Mouse (Mus musculus) bone marrow macrophage, adult 2 months (primary cell): ENCODE measurements around the gene Adamts7. TPM values are rescaled to one million over a fixed set of nuclear protein-coding genes. Genes with fewer than 3 reads are reported as not detected.
A peak's percentile ranks its signal among the peaks of the same experiment; 100 is the strongest.

Experiments used
- H3K27ac ChIP-seq: 2 replicates; pipeline ENCODE4 v1.5.1; 2012; ENCODE audit warnings: low read depth, low read length; ENCODE audit not compliant: insufficient read depth
- H3K4me1 ChIP-seq: 2 replicates; pipeline ENCODE4 v1.6.1; 2012; ENCODE audit warnings: low read length; ENCODE audit not compliant: control insufficient read depth, insufficient read depth
- H3K4me3 ChIP-seq: 2 replicates; pipeline ENCODE4 v1.5.1; 2012; ENCODE audit warnings: mild to moderate bottlenecking, low read length, moderate library complexity; ENCODE audit not compliant: insufficient read depth
- CTCF ChIP-seq: IDR thresholded peaks from 2 replicates; pipeline ENCODE4 v1.5.1; 2012; ENCODE audit warnings: low read depth, mild to moderate bottlenecking, low read length, moderate library complexity
- POLR2A ChIP-seq: IDR thresholded peaks from 2 replicates; pipeline ENCODE4 v1.6.1; 2012; ENCODE audit warnings: mild to moderate bottlenecking, low read depth, low read length, borderline replicate concordance
- polyA plus RNA-seq: library from polyadenylated mRNA; stranded (reverse); fragments of >200 nt; gene quantifications from 2 replicates; pipeline ENCODE4 v1.2.4, GENCODE M21; 2012; ENCODE audit not compliant: missing spikeins, insufficient read depth, insufficient read length

Adamts7 gene
- polyA plus RNA-seq, 1 experiment, result not detected

DNA sequence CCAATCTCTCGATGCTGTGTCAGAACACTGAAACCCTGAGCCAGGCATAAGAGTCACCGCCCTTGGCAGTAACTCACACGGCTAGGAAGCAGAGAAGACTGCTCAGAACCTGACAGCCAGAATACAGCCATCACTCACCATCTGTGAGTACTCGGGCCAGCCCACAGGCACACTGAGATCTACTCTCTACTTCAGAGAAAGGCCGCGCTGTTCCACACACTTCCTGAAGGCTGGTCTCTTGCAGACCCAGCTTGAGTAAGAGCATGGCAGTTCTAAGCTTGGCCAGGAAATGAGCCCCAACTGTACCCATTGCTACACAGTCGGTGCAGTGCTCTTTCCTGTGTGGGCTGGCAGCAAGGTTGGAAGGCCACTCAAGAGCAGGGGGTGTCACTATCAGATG is 80.0 kb downstream of the Adamts7 start:
- TF ChIP-seq CTCF (no peak), POLR2A (no peak)
- peaks cover 42% of the 10 kb centered on the region for H3K4me1 ChIP-seq
- no peak overlapping the region; the same call in 1 of the 2 replicates for H3K27ac ChIP-seq
- H3K4me3 ChIP-seq, result no peak overlapping the region

DNA sequence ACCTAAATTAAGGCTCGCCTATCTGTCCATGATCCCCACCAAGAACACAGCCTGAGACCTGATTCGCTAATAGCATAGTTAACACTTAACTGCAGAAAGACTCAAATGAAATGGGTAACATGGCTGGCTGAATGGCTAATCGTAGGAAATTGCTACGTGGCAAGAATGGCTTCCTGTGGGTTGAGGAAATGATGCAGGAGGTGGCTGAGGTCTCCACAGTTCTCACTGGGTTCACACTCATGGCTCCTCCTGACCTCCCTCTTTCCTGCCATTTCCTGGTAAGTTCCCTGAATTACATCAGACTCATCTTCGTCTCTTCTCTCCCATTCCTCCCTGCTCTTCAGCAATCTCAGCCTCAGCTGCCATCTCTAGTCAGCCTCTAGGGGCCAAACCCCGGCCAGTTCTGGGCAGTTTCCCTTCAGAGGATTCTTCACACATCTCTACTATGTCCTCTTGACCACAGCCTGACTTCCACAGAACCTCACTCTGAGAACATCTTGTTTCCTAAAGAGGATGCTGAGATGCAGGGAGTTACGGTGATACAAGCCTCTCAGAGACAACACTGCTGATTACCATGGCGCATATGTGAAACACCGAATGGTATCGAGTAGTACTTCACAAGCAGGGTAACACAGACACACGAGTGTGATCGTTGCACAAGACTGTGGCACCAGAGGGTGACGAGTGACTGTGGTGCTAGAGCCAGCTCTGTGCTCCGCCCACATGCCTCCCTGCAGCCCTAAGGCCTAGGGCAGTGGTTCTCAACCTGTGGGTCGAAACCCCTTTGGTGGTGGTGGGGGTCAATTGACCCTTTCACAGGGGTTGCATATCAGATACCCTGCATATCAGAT is 81.7 kb downstream of the Adamts7 start:
- peaks cover 30% of the 10 kb centered on the region for H3K4me1 ChIP-seq
- no peak overlapping the region for H3K4me3 ChIP-seq
- H3K27ac ChIP-seq, result 0 out of 2 replicates have a peak overlapping the region, but pooled peaks have one; percentile 9
- TF ChIP-seq POLR2A (no peak), CTCF (no peak)

DNA sequence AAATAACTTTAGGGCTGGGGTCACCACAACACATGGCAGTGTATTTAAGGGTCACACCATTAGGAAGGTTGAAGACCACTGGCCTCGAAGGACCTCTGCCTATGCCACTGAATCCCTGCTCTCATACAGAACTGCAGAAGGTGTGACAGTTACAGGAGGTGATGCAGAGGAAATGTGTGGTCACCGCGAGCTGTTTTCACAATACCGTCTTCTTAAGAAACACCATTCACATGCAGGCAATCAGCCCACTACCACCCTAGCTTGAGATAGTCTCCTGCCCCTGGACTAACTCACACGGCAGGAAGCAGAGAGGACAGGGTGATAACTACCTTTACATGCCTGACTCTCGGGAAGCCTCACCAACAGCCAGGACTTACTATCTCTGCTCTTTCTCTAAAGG is 82.3 kb downstream of the Adamts7 start:
- H3K27ac ChIP-seq, result no peak overlapping the region
- peaks cover 34% of the 10 kb centered on the region for H3K4me1 ChIP-seq
- no peak overlapping the region for H3K4me3 ChIP-seq
- no peak for TF ChIP-seq CTCF
- TF ChIP-seq POLR2A, result no peak

DNA sequence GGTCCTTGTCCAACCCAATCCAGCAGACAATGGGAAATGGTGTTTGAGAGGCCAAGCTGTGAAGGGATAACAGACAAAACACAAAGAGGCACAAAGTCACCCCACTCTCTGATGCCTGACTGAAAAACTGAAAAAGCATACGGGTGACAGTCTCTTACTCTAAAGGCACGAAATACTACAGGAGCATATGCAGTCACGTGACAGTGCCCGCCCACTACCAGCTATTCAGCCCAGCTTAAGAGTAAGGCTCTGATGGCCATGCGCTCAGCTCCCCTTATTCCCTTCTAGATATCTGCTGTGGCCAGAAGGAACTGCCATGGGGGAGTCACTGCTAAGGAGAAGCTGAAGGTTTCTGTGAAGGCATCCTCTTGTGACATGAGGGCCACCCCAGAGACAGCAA is 82.9 kb downstream of the Adamts7 start:
- no peak for TF ChIP-seq CTCF
- TF ChIP-seq POLR2A, result no peak
- H3K27ac ChIP-seq, result no peak overlapping the region
- H3K4me3 ChIP-seq, result no peak overlapping the region
- peaks cover 39% of the 10 kb centered on the region for H3K4me1 ChIP-seq

DNA sequence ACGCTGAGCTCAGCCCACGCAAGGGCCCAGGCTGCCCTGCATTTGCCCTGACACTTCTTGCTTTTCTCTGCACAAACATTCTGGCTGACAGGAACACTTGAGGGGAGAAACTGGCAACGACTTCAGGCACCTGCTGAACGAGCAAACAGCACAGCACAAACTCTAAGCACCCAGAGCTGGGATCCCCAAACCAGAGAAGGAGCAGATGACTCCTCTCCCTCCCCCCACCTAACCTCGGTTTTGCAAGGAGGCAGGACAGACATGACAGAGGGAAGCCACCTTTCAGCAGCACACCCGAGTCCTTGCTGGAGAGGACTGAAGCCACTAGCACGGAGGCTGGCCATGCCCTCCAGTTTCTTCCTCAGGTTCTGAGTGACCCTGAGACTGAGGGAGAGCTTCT is 84.4 kb downstream of the Adamts7 start:
- Histone ChIP-seq H3K4me1 (peaks cover 53% of the 10 kb centered on the region), H3K27ac (no peak overlapping the region), H3K4me3 (no peak overlapping the region)
- no peak for TF ChIP-seq CTCF
- TF ChIP-seq POLR2A, result no peak

DNA sequence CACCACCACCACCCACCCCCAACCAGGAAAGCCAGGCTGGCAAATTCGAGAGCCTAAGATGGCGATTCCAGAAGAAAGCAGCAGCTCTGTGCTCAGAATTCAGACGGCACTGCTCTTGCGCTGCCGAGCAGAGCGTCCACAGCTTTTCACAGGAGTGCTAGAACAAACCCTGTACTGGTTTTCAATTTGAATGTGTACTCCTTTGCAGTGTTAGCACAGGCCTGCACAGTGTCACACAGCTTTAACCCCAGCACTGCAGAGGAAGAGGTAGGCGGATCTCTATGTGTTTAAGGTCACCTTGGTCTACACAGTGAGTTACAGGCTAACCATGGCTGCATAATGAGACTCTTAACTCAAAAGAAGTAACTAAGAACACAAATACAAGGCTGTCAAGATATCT is 85.5 kb downstream of the Adamts7 start:
- Histone ChIP-seq H3K27ac (no peak overlapping the region), H3K4me1 (peaks cover 49% of the 10 kb centered on the region), H3K4me3 (no peak overlapping the region)
- no peak for TF ChIP-seq CTCF
- no peak for TF ChIP-seq POLR2A

DNA sequence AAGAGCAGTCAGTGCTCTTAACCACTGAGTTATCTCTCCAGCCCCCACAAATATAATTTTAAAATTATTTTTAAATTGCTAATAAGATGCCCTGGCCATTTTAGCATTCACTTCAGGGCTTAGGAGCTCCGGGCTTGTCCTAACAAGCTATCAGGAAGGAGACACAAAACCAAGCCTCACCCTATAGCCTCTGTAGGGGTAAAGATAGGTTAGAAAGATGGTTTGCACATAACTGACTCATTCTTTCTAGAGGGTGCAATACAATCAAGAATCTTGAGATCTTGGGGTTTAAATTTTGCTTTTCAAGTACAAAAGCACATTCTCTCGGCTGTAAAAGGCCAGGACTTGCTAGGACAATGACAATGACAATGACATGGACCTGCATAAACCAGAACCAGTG is 86.2 kb downstream of the Adamts7 start:
- Histone ChIP-seq H3K4me1 (peaks cover 47% of the 10 kb centered on the region), H3K27ac (no peak overlapping the region), H3K4me3 (no peak overlapping the region)
- TF ChIP-seq CTCF, result no peak
- TF ChIP-seq POLR2A, result no peak

DNA sequence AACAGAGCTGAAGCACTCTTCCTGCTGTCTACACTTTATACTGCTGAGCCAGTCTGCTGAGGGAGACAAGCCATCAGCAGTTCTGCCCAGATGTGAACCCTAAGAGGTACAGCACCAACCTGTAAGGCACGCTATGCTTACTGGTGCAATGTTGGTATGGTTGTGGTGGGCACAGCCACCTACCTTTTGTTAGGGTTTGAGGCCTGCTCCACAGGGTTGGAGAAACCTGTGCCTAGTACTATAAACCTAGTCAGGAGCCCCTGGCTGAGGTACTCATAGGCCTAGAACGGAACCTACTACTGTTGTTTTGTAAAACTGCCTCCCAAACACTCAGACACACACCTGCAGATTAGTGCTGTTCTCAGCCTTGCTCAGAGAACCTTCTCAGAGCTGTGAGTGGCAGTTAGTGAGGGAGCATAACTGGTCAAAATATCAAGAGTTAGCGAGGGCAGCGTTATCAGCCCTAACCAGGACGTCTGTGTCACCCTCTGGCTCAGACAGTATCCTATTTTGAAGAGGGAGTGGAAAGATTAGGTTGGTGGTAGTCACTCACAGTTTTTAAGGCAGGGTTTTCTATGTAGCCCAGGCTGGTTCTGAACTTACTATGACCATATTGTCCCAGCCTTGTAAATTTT is 87.4 kb downstream of the Adamts7 start:
- no peak overlapping the region for H3K4me3 ChIP-seq

DNA sequence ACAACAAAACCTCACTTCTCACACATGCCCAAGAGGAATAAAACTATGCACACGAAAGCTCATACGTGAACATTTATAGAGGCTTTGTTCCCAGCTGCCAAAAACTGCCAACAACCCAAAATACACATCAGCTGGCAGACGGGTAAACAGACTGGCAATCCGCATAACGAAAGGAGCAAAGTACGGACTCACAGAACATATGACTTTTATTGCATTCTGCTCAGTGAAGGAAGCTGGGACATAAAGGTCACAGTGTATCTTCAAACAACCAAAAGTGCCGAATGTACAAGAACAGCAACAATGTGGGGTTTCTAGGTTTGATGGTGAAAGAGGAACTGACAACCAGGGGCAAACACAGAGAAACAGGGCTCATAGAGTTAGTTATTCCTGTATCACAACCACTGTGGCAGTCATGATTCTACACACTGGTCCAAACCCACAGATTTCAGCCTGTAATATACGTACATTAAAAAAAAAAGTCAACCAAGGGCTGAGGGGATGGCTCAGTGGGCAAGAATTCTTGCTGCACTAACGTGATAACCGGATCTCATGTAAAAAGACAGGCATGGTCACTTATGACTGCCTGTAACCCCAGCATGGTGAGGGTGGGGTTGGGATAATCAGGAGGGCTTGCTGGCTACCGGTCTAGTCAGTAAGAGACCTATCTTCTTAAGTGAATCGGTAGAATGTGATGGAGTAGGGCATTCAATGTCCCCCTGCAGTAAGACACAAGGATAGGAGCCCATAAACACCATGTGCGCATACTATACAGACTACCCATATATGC is 88.3 kb downstream of the Adamts7 start:
- Histone ChIP-seq H3K27ac (peak overlapping the region; percentile 63), H3K4me1 (peaks cover 48% of the 10 kb centered on the region), H3K4me3 (no peak overlapping the region)
- no peak for TF ChIP-seq CTCF
- no peak for TF ChIP-seq POLR2A

More for the DNA sequence above, 87.4 kb downstream of the Adamts7 start:
- TF ChIP-seq CTCF (no peak), POLR2A (no peak)
- H3K4me1 ChIP-seq, result peaks cover 44% of the 10 kb centered on the region
- H3K27ac ChIP-seq, result peak overlapping the region; percentile 63; the same call in 1 of the 2 replicates
